Mouse (Mus musculus) limb, embryonic 12.5 days (tissue): ENCODE results near the gene Ctcf. TPM values are rescaled to one million over a fixed set of nuclear protein-coding genes. Genes with fewer than 3 reads are reported as not detected.
A peak's percentile ranks its signal among the peaks of the same experiment; 100 is the strongest.

ENCODE experiments used
- ATAC-seq: fragments of 200-750 bp; cut with Nextera tagmentation; 2 replicates; pipeline ENCODE4 v1.8.0; 2017; ENCODE audit warnings: low read depth, moderate TSS enrichment; ENCODE audit not compliant: insufficient number of reproducible peaks, insufficient read depth, low FRiP score, low TSS enrichment
- H3K27ac ChIP-seq: fragments of 300-500 bp; sonication (generic); 2 replicates; pipeline ENCODE4 v1.5.1; 2016; ENCODE audit warnings: mild to moderate bottlenecking, moderate library complexity
- H3K27me3 ChIP-seq: fragments of 300-500 bp; sonication (generic); 2 replicates; pipeline ENCODE4 v1.6.1; 2016; ENCODE audit warnings: mild to moderate bottlenecking, moderate library complexity
- H3K36me3 ChIP-seq: fragments of 300-500 bp; sonication (generic); 2 replicates; pipeline ENCODE4 v1.6.1; 2016; ENCODE audit warnings: mild to moderate bottlenecking, moderate library complexity
- H3K4me1 ChIP-seq: fragments of 300-500 bp; sonication (generic); replicated peaks from 2 replicates; pipeline ENCODE4 v1.6.1; 2016
- H3K4me2 ChIP-seq: fragments of 300-500 bp; sonication (generic); 2 replicates; pipeline ENCODE4 v1.6.1; 2016; ENCODE audit warnings: mild to moderate bottlenecking, moderate library complexity
- H3K4me3 ChIP-seq: fragments of 300-500 bp; sonication (generic); replicated peaks from 2 replicates; pipeline ENCODE4 v1.5.1; 2016; ENCODE audit warnings: mild to moderate bottlenecking
- H3K9ac ChIP-seq: fragments of 300-500 bp; sonication (generic); replicated peaks from 2 replicates; pipeline ENCODE4 v1.6.1; 2016; ENCODE audit warnings: mild to moderate bottlenecking, moderate library complexity
- H3K9me3 ChIP-seq: fragments of 300-500 bp; sonication (generic); 2 replicates; pipeline ENCODE4 v1.6.1; 2016; ENCODE audit warnings: mild to moderate bottlenecking, moderate library complexity
- WGBS: fragments of 180-500 bp; shearing (Covaris S2); methylation state at CpG from one replicate; pipeline ENCODE4 v1.1.7; 2016; 5-methylcytosine and 5-hydroxymethylcytosine counted together
- polyA plus RNA-seq: library from polyadenylated mRNA; unstranded; fragments of >200 nt; fragmentation: Nextera tagmentation; extraction: Ambion mirVana; gene quantifications from 2 replicates; pipeline ENCODE4 v1.2.1, GENCODE M21; 2016

Gene Ctcf
- polyA plus RNA-seq, 1 experiment from 2014 or later, result 160 TPM

DNA sequence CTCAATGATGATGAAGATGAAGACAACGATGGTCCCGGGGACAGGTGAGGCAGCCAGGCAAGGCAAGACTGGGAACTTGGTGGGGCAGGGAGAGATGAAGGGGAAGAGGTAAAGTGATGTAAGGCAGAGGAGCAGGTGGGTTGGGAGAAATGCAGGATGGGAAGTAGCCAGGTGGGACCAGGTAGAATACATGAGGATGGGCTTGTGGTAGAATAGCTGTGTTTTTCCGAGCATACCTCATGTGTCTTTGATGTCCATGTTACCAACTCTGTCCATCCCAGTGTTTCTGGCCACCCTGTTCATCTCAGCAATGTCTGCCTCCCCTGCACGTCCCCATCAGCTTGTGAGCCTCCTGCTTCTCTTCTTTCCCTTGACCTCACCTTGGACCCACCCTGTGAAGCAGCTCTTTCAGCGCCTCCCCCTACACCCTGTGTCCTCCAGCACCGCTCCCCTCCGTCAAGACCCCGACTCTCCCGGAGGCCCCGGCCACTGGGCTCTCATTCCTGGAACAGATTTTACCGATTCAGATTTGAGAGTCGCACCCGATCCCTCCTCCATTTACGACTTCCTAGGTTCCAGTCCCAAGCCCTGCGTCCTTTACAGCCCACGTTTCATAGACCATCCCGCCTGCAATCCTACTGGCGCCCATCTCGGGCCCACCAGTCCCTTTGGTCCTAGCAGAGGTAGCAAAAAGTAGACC, 17.3 kb upstream of the Ctcf start:
- Histone ChIP-seq H3K36me3 (peaks cover 75% of the 10 kb centered on the region), H3K9ac (no peak overlapping the region), H3K27me3 (peaks cover 12% of the 10 kb centered on the region; the same call in 1 of the 2 replicates), H3K4me3 (no peak overlapping the region), H3K4me2 (no peak overlapping the region), H3K9me3 (no peaks in the 10 kb centered on the region), H3K4me1 (peaks cover 30% of the 10 kb centered on the region), H3K27ac (no peak overlapping the region; the same call in 1 of the 2 replicates)
- no peak for ATAC-seq
- 88% methylated on average over 19 of the region's 19 CpGs for WGBS

DNA sequence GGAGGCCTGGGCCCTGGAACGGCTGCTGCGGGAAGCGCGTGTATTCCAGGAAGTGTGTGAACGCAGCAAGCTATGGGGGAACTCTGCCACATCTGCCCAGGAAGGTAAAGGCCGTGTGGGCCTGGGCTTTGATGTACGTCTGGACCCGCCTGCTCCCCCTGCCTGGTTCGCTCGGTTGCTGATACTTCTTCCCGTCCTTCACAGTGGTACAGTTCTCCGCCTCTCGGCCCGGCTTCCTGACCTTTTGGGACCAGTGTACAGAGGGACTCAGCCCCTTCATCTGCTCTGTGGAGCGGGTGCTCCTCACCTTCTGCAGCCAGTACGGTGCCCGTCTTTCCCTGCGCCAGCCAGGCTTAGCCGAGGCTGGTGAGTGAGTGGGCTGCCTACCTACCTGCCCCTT, 16.2 kb upstream of the Ctcf start:
- no peaks in the 10 kb centered on the region for H3K9me3 ChIP-seq
- H3K9ac ChIP-seq, result no peak overlapping the region
- 87% methylated on average over 19 of the region's 19 CpGs for WGBS
- no peak overlapping the region for H3K4me2 ChIP-seq
- H3K27ac ChIP-seq, result no peak overlapping the region
- ATAC-seq, result no peak
- no peaks in the 10 kb centered on the region for H3K27me3 ChIP-seq
- peaks cover 35% of the 10 kb centered on the region for H3K4me1 ChIP-seq
- H3K36me3 ChIP-seq, result peaks cover 71% of the 10 kb centered on the region
- H3K4me3 ChIP-seq, result no peak overlapping the region

DNA sequence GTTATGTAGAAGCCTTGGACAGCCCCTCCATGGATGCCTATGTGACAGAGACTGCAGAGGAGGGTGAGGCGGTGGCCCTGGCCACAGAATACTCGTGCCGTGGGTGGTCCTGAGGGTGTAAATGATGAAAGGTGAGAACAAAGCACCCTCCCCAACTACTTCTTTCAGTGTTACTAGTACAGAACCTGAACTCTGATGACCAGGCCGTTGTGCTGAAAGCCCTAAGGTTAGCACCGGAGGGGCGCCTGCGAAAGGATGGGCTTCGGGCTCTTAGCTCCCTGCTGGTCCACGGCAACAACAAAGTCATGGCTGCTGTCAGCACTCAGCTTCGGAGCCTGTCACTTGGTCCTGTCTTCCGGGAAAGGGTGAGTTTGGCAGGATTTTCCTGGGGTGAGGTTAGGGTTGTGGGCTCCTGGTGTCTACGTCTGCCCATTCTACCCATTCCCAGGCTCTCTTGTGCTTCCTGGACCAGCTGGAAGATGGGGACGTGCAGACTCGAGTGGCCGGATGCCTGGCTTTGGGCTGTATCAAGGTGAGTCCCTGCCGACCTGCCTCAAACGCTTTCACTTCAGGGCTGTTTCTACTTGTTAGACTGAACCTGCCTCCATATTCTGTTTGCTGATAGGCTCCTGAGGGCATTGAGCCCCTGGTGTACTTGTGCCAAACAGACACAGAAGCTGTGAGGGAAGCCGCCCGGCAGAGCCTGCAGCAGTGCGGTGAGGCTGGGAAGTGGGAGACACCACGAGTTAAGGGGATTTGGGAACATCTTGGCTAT, 15.2 kb upstream of the Ctcf start:
- no peaks in the 10 kb centered on the region for H3K9me3 ChIP-seq
- H3K4me1 ChIP-seq, result peaks cover 43% of the 10 kb centered on the region
- no peak overlapping the region; the same call in 1 of the 2 replicates for H3K9ac ChIP-seq
- no peaks in the 10 kb centered on the region for H3K27me3 ChIP-seq
- H3K36me3 ChIP-seq, result peaks cover 62% of the 10 kb centered on the region
- H3K27ac ChIP-seq, result no peak overlapping the region
- 90% methylated on average over 21 of the region's 21 CpGs for WGBS
- no peak overlapping the region for H3K4me2 ChIP-seq
- ATAC-seq, result no peak
- H3K4me3 ChIP-seq, result no peak overlapping the region

DNA sequence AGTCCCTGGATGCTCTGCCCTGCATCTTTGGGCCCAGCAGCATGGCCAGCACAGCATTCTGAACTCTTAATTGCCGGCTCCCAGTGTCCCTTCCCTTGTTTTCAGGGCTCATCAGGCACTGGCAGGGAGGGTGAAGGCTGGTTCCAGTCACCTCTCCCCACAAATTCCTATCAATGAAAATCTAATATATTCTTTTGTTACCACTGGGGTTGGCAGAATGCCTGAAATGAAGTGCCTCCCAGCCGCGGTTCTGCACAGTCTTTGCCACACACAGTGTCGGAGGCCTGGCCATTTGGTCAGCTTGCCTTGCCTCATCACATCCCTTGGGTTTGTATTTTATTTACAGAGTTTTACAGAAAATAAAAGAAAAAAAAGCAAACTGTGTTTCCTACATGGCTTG, 14.5 kb upstream of the Ctcf start:
- no peak overlapping the region for H3K9ac ChIP-seq
- no peak for ATAC-seq
- H3K27ac ChIP-seq, result peak overlapping the region; percentile 88
- no peaks in the 10 kb centered on the region for H3K27me3 ChIP-seq
- peaks cover 43% of the 10 kb centered on the region for H3K4me1 ChIP-seq
- H3K4me3 ChIP-seq, result no peak overlapping the region
- 81% methylated on average over 4 of the region's 4 CpGs for WGBS
- H3K36me3 ChIP-seq, result peaks cover 55% of the 10 kb centered on the region
- peak overlapping the region; percentile 39; the same call in 1 of the 2 replicates for H3K4me2 ChIP-seq
- no peaks in the 10 kb centered on the region for H3K9me3 ChIP-seq

DNA sequence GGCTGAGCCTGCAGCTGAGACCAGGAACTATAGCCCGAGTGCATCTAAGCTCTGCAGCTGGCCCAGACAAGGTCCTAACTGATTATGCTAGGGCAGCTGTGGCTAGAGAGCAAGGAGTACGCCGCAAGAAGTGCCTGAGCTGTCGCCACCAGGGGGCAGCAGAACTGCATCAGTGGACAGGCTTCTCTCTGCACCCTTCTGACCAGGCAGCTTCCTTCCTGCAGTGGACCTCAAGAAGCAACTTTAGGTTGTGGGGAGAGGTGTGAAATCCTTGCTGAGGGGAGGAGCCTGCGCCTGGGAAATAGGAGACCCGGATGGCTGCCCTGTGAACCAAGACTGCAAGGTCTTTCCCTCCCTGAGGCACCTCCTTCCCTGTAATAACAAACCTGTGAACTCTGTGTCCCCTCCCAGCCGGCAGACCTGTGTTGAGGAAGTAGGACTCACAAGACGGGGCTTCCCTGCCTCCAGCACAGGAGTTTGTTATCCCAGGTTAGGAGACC, 13.9 kb upstream of the Ctcf start:
- Histone ChIP-seq H3K27me3 (no peaks in the 10 kb centered on the region), H3K4me2 (peak overlapping the region; percentile 39), H3K4me1 (peaks cover 43% of the 10 kb centered on the region), H3K36me3 (peaks cover 49% of the 10 kb centered on the region), H3K4me3 (no peak overlapping the region), H3K9ac (0 out of 2 replicates have a peak overlapping the region, but pooled peaks have one; percentile 27), H3K9me3 (no peaks in the 10 kb centered on the region), H3K27ac (peak overlapping the region; percentile 88)
- 1% methylated on average over 8 of the region's 8 CpGs for WGBS
- ATAC-seq, result peak; percentile 84

DNA sequence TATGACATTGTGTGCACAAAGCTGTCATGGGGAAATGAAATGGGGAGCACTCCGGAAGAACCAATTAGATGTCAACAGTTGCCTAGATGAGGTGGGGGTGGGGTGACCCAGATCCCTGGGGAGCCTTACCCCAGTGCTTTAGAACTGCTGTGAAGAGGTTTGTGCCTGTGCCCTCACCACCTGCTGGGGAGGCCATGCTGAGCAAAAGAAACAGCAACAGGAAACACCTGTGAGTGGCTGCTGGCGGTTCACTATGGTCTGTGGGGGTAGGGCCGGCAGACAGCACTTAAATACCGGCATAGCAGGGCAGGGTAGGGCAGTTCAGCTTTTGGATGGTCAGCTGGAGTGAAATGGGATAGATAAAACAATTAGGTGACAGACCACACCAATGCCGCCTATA, 13.2 kb upstream of the Ctcf start:
- WGBS, result 7% methylated on average over 5 of the region's 5 CpGs
- ATAC-seq, result 0 out of 2 replicates have a peak, but pooled peaks have one; percentile 39
- peaks cover 42% of the 10 kb centered on the region for H3K36me3 ChIP-seq
- H3K27ac ChIP-seq, result peak overlapping the region; percentile 88
- H3K9me3 ChIP-seq, result no peaks in the 10 kb centered on the region
- H3K4me3 ChIP-seq, result no peak overlapping the region
- peak overlapping the region; percentile 39 for H3K4me2 ChIP-seq
- H3K9ac ChIP-seq, result 0 out of 2 replicates have a peak overlapping the region, but pooled peaks have one; percentile 23
- no peaks in the 10 kb centered on the region for H3K27me3 ChIP-seq
- peaks cover 43% of the 10 kb centered on the region for H3K4me1 ChIP-seq

DNA sequence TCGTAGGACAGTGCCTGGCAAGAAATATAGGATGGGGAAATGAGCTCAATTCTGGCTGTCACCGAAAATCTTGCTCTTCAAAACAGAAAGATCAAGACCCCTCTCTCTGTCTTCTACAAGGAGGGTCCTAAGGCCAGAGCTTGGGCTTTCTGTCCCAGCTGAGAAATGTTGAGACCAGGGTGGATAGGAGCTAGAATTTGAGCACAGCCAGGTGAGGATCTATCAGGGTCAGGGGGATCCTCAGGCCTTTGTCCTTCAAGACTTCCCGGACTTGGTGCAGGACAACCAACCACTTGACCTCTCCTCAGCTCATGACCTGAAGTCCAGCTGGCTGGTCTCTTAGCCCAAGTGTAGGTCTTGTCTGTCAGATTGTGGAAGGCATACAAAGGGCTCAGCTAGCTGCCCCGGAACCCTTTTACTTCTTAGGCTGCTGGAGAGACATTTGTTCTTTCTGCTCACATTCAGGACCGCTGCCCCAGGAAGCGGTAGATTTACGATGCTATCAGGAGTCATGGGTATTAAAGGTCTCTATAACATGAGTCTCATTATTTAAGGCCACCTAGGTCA, 12.6 kb upstream of the Ctcf start:
- WGBS, result 25% methylated on average over 7 of the region's 7 CpGs
- H3K36me3 ChIP-seq, result peaks cover 36% of the 10 kb centered on the region
- H3K4me1 ChIP-seq, result peaks cover 43% of the 10 kb centered on the region
- no peak for ATAC-seq
- H3K9me3 ChIP-seq, result no peaks in the 10 kb centered on the region
- H3K27me3 ChIP-seq, result no peaks in the 10 kb centered on the region
- H3K4me2 ChIP-seq, result peak overlapping the region; percentile 39
- peak overlapping the region; percentile 88 for H3K27ac ChIP-seq
- 0 out of 2 replicates have a peak overlapping the region, but pooled peaks have one; percentile 23 for H3K9ac ChIP-seq
- no peak overlapping the region for H3K4me3 ChIP-seq

DNA sequence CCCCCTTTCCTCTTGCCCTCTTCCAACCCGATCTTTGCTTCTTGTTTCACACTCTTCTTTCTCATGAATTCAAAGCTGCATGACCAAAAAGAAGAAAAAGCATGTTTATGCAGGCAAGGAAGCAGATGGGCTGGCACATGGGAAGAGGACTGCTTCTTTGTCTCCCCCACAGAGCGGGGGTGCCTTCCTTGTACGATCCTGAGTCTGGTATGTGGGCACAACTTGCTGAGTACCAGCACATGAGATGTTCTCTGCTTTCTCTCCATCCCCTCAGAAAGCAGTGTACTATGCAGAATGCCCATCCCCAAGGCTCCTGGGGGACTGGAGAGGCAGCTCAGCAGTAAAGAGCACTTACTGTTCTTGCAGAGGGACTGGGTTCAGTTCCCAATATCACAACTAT, 12.0 kb upstream of the Ctcf start:
- 36% methylated on average over 3 of the region's 3 CpGs for WGBS
- ATAC-seq, result no peak
- Histone ChIP-seq H3K4me2 (peak overlapping the region; percentile 35), H3K27me3 (no peaks in the 10 kb centered on the region), H3K4me3 (no peak overlapping the region), H3K27ac (peak overlapping the region; percentile 88), H3K9me3 (no peaks in the 10 kb centered on the region), H3K4me1 (peaks cover 43% of the 10 kb centered on the region), H3K36me3 (peaks cover 29% of the 10 kb centered on the region), H3K9ac (peak overlapping the region; percentile 40; the same call in 1 of the 2 replicates)

DNA sequence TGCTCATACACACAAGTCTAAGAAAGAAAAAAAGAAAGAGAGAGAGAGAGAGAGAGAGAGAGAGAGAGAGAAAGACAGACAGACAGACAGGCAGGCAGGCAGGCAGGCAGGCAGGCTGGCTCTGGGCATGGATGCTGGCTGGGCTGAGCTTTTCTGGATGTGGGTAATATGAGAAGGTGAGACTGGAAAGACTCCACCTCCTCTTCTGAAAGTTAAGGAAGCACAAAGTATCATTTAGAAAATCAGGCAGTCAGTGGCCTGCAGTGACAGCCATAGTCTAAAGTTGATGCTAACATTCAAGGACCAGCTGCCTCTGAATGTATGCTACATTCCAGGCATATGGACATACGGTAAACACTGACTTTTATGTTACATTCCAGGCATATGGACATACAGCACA, 11.5 kb upstream of the Ctcf start:
- peaks cover 43% of the 10 kb centered on the region for H3K4me1 ChIP-seq
- H3K9ac ChIP-seq, result peak overlapping the region; percentile 40; the same call in 1 of the 2 replicates
- peaks cover 25% of the 10 kb centered on the region for H3K36me3 ChIP-seq
- H3K27ac ChIP-seq, result peak overlapping the region; percentile 88
- WGBS, result 27% methylated on average over 1 of the region's 1 CpGs
- H3K4me3 ChIP-seq, result no peak overlapping the region
- no peaks in the 10 kb centered on the region for H3K9me3 ChIP-seq
- no peak for ATAC-seq
- H3K4me2 ChIP-seq, result peak overlapping the region; percentile 35
- H3K27me3 ChIP-seq, result no peaks in the 10 kb centered on the region

DNA sequence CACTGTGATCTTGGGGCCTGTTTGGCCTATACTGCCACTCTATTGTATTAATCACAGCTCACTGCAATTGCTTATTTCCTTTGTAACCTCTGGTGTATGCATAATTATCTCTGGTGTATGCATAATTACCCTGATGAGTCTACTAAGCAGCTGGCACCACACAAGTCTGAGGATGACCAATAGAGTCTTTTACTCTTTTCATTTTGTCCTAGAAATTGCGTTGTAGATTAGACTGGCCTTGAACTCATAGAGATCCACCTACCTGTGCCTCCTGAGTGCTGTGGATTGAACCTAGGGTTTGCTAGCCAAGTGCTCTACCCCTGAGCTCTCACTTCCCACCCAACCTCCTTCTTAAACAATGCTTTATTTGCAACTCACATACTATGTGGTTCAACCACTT, 10.3 kb upstream of the Ctcf start:
- 85% methylated on average over 1 of the region's 1 CpGs for WGBS
- no peak overlapping the region for H3K9ac ChIP-seq
- no peaks in the 10 kb centered on the region for H3K27me3 ChIP-seq
- peak overlapping the region; percentile 88; the same call in 1 of the 2 replicates for H3K27ac ChIP-seq
- H3K4me3 ChIP-seq, result no peak overlapping the region
- no peak for ATAC-seq
- H3K4me1 ChIP-seq, result peaks cover 43% of the 10 kb centered on the region
- no peak overlapping the region for H3K4me2 ChIP-seq
- H3K36me3 ChIP-seq, result peaks cover 14% of the 10 kb centered on the region
- H3K9me3 ChIP-seq, result no peaks in the 10 kb centered on the region

DNA sequence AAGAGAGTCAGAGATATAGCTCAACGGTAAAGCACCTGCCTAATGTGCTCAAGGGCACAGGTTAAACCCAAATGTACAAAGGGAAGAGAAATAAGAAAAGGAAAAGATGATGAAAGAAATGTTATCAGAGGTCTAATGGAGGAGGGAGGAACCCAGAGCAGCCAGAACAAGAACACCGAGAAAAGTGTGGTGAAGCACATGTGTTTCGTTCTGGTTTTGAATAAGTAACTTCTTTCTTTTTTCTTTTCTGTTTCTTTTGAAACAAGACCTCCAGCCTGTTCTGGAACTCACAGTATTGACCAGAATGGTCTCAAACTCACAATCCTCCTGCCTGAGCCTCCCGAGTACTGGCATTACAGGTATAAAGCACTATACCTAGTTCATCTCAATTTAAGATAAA, 7.0 kb upstream of the Ctcf start:
- peaks cover 21% of the 10 kb centered on the region for H3K4me1 ChIP-seq
- 87% methylated on average over 4 of the region's 4 CpGs for WGBS
- no peak overlapping the region for H3K9ac ChIP-seq
- no peak overlapping the region for H3K4me2 ChIP-seq
- H3K9me3 ChIP-seq, result no peaks in the 10 kb centered on the region
- ATAC-seq, result no peak
- no peaks in the 10 kb centered on the region for H3K27me3 ChIP-seq
- no peak overlapping the region for H3K4me3 ChIP-seq
- H3K27ac ChIP-seq, result no peak overlapping the region
- H3K36me3 ChIP-seq, result 0 out of 2 replicates have a peak, but pooled peaks cover 5% of the 10 kb centered on the region
